Mouse (Mus musculus): Measurements from ENCODE around the gene Gm10337. TPM values are rescaled to one million over a fixed set of nuclear protein-coding genes. Genes with fewer than 3 reads are reported as not detected.
A peak's percentile ranks its signal among the peaks of the same experiment; 100 is the strongest.

Gene Gm10337
- not detected in 2 replicates for polyA plus RNA-seq (2015; fragmentation: Nextera tagmentation; extraction: Ambion mirVana)

DNA sequence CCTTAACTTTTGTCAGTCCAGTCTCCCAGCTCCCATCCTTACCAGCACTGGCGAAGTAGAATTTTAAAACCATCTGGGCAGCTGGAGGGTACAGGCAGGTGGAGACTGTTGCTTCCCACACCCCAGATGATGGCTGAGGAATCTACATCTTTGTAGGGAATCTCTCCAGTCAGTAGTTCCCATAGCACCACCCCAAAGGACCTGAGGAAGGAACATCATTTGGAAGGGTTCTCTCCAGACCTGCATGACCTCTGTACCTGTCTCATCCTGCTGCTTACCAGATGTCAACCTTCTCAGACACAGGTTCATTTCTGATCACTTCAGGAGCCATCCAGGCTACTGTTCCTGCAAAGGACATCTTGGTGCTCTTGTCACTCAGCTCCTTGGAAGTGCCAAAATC, at the start of gene Gm10337:
Gene Gm10337, plus strand, starts transcription at position 276 of the 400 bp plus-strand sequence.
- H3K4me1 ChIP-seq (ENCODE audit: control insufficient read depth, low read depth, low read length): peaks cover 2% of the 10 kb centered on the region; the same call in 1 of the 2 replicates
- H3K9me3 ChIP-seq (replicated peaks; ENCODE audit: control insufficient read depth, low read length): no peaks in the 10 kb centered on the region
- no peak within 1 kb of the TSS for H3K9ac ChIP-seq (ENCODE audit: low read depth, low read length)
- no peak within 1 kb of the TSS for H3K4me2 ChIP-seq (ENCODE audit: low read depth, low read length)
- H3K27ac ChIP-seq (ENCODE audit: low read length): no peak within 1 kb of the TSS
- H3K4me3 ChIP-seq (ENCODE audit: low read depth, low read length): no peak within 1 kb of the TSS
- peaks cover 42% of the 10 kb centered on the region for H3K36me3 ChIP-seq (ENCODE audit: control insufficient read depth, insufficient read depth)
- H3K27me3 ChIP-seq (ENCODE audit: control insufficient read depth, insufficient read depth, low read depth, low read length): no peaks in the 10 kb centered on the region
- WGBS (ENCODE audit: insufficient replicate concordance): 85% methylated on average over 1 of the region's 1 CpGs
- no peak for ATAC-seq (ENCODE audit: low read depth)

DNA sequence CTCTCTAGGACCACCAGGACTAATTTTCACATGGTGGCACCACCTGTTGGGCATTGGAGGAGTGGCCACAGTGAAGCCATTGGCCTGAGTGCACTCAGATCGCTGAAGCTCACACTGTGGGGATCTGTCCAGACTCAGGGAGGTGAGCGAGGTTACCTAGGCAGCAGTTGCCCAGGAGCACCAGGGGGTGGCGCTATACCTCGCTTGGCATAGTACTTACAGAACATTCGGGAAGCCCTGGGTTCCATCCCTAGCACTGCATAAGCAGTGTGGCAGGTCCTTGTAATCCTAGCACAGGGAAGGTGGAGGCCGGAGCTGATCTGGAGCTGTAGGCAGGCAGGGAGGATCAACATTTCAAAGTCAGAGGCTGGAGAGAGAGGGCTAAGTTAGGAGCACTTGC, 47.5 kb upstream of the Gm10337 start:
- Histone ChIP-seq H3K27me3 (ENCODE audit: control insufficient read depth, insufficient read depth, low read depth, low read length) (no peaks in the 10 kb centered on the region), H3K36me3 (ENCODE audit: control insufficient read depth, insufficient read depth) (no peaks in the 10 kb centered on the region)
- ATAC-seq (ENCODE audit: low read depth): no peak

DNA sequence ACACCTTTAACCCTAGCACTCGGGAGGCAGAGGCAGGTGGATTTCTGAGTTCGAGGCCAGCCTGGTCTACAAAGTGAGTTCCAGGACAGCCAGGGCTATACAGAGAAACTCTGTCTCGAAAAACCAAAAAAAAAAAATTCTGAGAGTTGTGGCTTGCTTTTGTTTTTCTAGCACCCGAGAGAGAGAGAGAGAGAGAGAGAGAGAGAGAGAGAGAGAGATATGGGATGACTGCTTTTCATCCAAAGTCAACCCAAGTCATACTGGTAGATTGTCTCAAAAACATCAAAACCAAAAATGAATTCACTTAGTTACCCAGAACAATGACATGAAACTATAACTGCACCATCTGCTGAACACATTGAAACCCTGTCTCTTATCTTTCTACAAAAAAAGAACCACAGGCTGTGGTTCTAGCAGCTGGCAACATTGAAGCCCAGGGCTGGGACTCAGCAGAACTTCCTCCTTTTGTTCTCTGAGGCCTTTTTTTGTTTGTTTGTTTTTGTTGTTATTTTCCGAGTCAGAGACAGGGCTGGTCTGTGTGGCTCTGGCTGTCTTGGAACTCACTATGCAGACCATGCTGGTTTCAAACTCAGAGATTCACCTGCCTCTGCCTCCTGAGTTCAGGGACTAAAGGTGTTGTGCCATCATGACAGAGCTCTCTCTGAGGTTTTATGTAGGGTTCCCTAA, 45.3 kb upstream of the Gm10337 start:
- Histone ChIP-seq H3K4me2 (ENCODE audit: low read depth, low read length) (peak overlapping the region; percentile 70), H3K27ac (ENCODE audit: low read length) (peak overlapping the region; percentile 91), H3K9ac (ENCODE audit: low read depth, low read length) (peak overlapping the region; percentile 19; the same call in 1 of the 2 replicates), H3K9me3 (replicated peaks; ENCODE audit: control insufficient read depth, low read length) (no peaks in the 10 kb centered on the region), H3K4me3 (ENCODE audit: low read depth, low read length) (peak overlapping the region; percentile 61), H3K36me3 (ENCODE audit: control insufficient read depth, insufficient read depth) (peaks cover 4% of the 10 kb centered on the region; the same call in 1 of the 2 replicates), H3K27me3 (ENCODE audit: control insufficient read depth, insufficient read depth, low read depth, low read length) (no peaks in the 10 kb centered on the region), H3K4me1 (ENCODE audit: control insufficient read depth, low read depth, low read length) (peaks cover 40% of the 10 kb centered on the region)
- no peak for ATAC-seq (ENCODE audit: low read depth)
- WGBS (ENCODE audit: insufficient replicate concordance): 37% methylated on average over 5 of the region's 5 CpGs

More for the DNA sequence above, 47.5 kb upstream of the Gm10337 start:
- H3K9ac ChIP-seq (ENCODE audit: low read depth, low read length): no peak overlapping the region
- no peaks in the 10 kb centered on the region for H3K9me3 ChIP-seq (replicated peaks; ENCODE audit: control insufficient read depth, low read length)
- no peak overlapping the region for H3K4me2 ChIP-seq (ENCODE audit: low read depth, low read length)
- no peak overlapping the region for H3K4me3 ChIP-seq (ENCODE audit: low read depth, low read length)
- H3K4me1 ChIP-seq (ENCODE audit: control insufficient read depth, low read depth, low read length): peaks cover 33% of the 10 kb centered on the region
- 42% methylated on average over 6 of the region's 6 CpGs for WGBS (ENCODE audit: insufficient replicate concordance)
- H3K27ac ChIP-seq (ENCODE audit: low read length): no peak overlapping the region

DNA sequence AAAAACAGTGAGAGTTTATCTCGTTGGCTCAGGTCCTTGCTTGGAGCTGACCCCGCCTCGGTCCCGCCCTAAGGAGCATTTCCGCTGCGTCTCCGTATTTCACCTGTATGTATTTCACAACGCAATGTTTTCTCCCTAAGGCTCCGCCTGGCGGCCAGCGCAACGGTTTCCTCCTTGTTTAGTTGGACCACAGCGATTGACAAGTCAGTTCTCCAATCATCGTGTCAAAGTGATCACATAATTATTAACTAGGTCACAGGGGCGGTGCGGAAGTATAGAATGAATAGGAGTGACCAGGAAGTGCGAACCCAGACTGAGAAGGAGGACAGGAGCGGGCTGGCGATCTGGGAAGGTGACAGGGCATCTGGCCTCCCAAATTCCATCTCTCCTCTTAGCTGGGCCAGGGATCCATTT, 44.6 kb upstream of the Gm10337 start, which contains the start of gene Prr13:
Gene Prr13, plus strand, starts transcription at position 125 of the 414 bp plus-strand sequence.
- Histone ChIP-seq H3K4me2 (ENCODE audit: low read depth, low read length) (peak within 1 kb of the TSS; percentile 70), H3K4me1 (ENCODE audit: control insufficient read depth, low read depth, low read length) (peaks cover 40% of the 10 kb centered on the region), H3K4me3 (ENCODE audit: low read depth, low read length) (peak within 1 kb of the TSS; percentile 61), H3K9ac (ENCODE audit: low read depth, low read length) (peak within 1 kb of the TSS; percentile 61), H3K9me3 (replicated peaks; ENCODE audit: control insufficient read depth, low read length) (no peaks in the 10 kb centered on the region), H3K36me3 (ENCODE audit: control insufficient read depth, insufficient read depth) (peaks cover 8% of the 10 kb centered on the region; the same call in 1 of the 2 replicates), H3K27me3 (ENCODE audit: control insufficient read depth, insufficient read depth, low read depth, low read length) (no peaks in the 10 kb centered on the region), H3K27ac (ENCODE audit: low read length) (peak within 1 kb of the TSS; percentile 91)
- peak; percentile 80 for ATAC-seq (ENCODE audit: low read depth)
- WGBS (ENCODE audit: insufficient replicate concordance): under 1% methylated on average over 19 of the region's 19 CpGs

DNA sequence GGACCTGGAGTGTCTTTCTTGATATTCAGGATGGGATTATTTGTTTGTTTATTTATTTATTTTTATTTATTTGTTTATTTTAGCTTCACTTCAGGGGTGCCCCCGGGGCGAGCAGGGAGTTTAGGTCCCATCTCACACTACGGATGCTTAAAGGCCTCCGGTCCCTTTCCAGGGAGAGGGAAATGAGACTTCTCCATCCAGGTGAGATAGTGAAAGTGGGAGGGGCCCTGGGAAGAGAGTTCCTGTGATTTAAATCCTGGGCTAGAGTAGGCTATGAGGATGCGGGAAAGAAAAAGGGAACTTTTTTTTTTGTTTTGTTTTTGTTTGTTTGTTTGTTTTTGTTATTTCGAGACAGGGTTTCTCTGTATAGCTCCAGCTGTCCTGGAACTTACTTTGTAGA, 44.1 kb upstream of the Gm10337 start:
- peak overlapping the region; percentile 61 for H3K4me3 ChIP-seq (ENCODE audit: low read depth, low read length)
- peak overlapping the region; percentile 91 for H3K27ac ChIP-seq (ENCODE audit: low read length)
- peak overlapping the region; percentile 61 for H3K9ac ChIP-seq (ENCODE audit: low read depth, low read length)
- ATAC-seq (ENCODE audit: low read depth): no peak
- H3K27me3 ChIP-seq (ENCODE audit: control insufficient read depth, insufficient read depth, low read depth, low read length): no peaks in the 10 kb centered on the region
- no peaks in the 10 kb centered on the region for H3K9me3 ChIP-seq (replicated peaks; ENCODE audit: control insufficient read depth, low read length)
- WGBS (ENCODE audit: insufficient replicate concordance): 4% methylated on average over 6 of the region's 6 CpGs
- peaks cover 11% of the 10 kb centered on the region; the same call in 1 of the 2 replicates for H3K36me3 ChIP-seq (ENCODE audit: control insufficient read depth, insufficient read depth)
- H3K4me1 ChIP-seq (ENCODE audit: control insufficient read depth, low read depth, low read length): peaks cover 40% of the 10 kb centered on the region
- peak overlapping the region; percentile 70 for H3K4me2 ChIP-seq (ENCODE audit: low read depth, low read length)

DNA sequence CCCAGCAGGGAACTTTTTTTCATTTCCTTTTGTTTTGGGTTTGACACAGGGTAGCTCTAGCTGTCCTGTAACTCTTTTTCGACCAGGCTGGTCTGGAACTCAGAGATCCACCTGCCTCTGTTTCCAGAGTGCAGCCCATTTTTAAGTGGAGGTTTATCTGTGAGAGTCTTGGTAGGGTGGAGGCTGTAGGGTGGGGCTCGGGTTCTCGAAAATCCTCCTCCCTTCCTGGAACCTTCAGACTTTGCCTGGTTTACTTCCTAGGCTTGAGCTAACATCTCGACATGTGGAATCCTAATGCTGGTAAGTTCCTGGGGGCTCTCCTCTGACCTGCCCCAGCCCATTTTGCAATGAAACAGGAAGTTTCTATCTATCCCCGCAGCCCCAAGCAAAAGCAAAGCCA, 43.7 kb upstream of the Gm10337 start:
- H3K9ac ChIP-seq (ENCODE audit: low read depth, low read length): peak overlapping the region; percentile 61
- H3K27ac ChIP-seq (ENCODE audit: low read length): peak overlapping the region; percentile 91
- H3K9me3 ChIP-seq (replicated peaks; ENCODE audit: control insufficient read depth, low read length): no peaks in the 10 kb centered on the region
- peak; percentile 71 for ATAC-seq (ENCODE audit: low read depth)
- no peaks in the 10 kb centered on the region for H3K27me3 ChIP-seq (ENCODE audit: control insufficient read depth, insufficient read depth, low read depth, low read length)
- peaks cover 40% of the 10 kb centered on the region for H3K4me1 ChIP-seq (ENCODE audit: control insufficient read depth, low read depth, low read length)
- H3K4me3 ChIP-seq (ENCODE audit: low read depth, low read length): peak overlapping the region; percentile 61
- peaks cover 11% of the 10 kb centered on the region; the same call in 1 of the 2 replicates for H3K36me3 ChIP-seq (ENCODE audit: control insufficient read depth, insufficient read depth)
- peak overlapping the region; percentile 70 for H3K4me2 ChIP-seq (ENCODE audit: low read depth, low read length)
- WGBS (ENCODE audit: insufficient replicate concordance): 13% methylated on average over 5 of the region's 5 CpGs

DNA sequence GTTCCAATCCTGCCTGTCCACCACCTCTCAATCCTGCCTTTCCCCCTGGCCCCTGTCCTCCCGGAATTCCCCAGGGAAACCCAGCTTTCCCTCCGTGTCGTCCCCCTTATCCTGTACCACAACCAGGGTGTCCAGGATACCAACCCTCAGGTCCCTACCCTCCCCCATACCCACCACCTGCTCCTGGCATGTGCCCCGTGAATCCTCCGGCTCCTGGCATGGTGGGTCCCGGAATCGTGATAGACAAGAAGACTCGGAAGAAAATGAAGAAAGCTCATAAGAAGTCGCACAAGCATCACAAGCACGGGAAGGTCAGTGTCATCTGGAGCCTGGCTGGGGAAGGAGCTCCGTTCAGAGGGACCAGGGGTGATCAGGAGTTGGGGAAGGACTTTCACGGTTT, 43.1 kb upstream of the Gm10337 start:
- Histone ChIP-seq H3K4me2 (ENCODE audit: low read depth, low read length) (peak overlapping the region; percentile 70), H3K36me3 (ENCODE audit: control insufficient read depth, insufficient read depth) (peaks cover 11% of the 10 kb centered on the region; the same call in 1 of the 2 replicates), H3K9me3 (replicated peaks; ENCODE audit: control insufficient read depth, low read length) (no peaks in the 10 kb centered on the region), H3K9ac (ENCODE audit: low read depth, low read length) (peak overlapping the region; percentile 50), H3K27ac (ENCODE audit: low read length) (peak overlapping the region; percentile 91), H3K4me1 (ENCODE audit: control insufficient read depth, low read depth, low read length) (peaks cover 40% of the 10 kb centered on the region), H3K4me3 (ENCODE audit: low read depth, low read length) (peak overlapping the region; percentile 61), H3K27me3 (ENCODE audit: control insufficient read depth, insufficient read depth, low read depth, low read length) (no peaks in the 10 kb centered on the region)
- WGBS (ENCODE audit: insufficient replicate concordance): 52% methylated on average over 12 of the region's 12 CpGs
- no peak for ATAC-seq (ENCODE audit: low read depth)

DNA sequence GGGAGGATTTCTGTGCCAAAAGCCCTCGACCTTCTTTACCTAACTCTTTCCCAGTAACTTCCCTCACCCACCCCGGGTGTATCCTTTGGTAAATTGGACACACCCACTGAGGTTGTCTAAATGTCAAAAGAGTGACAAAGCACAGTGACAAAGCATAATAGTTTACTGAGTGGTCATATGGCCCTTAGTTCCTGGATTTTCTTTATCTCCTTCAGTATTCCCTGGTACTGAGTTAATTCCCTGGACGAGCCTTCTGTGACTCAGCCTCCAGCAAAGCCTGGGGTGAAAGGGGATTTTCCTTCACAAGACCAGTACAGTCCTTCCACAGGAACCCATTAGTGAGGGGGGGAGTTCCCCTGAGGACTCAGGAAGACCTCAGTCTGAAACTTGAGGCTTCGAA, 42.6 kb upstream of the Gm10337 start:
- peak; percentile 52 for ATAC-seq (ENCODE audit: low read depth)
- WGBS (ENCODE audit: insufficient replicate concordance): 14% methylated on average over 4 of the region's 4 CpGs
- Histone ChIP-seq H3K9me3 (replicated peaks; ENCODE audit: control insufficient read depth, low read length) (no peaks in the 10 kb centered on the region), H3K4me1 (ENCODE audit: control insufficient read depth, low read depth, low read length) (peaks cover 40% of the 10 kb centered on the region), H3K27ac (ENCODE audit: low read length) (peak overlapping the region; percentile 91), H3K27me3 (ENCODE audit: control insufficient read depth, insufficient read depth, low read depth, low read length) (no peaks in the 10 kb centered on the region), H3K9ac (ENCODE audit: low read depth, low read length) (peak overlapping the region; percentile 50), H3K36me3 (ENCODE audit: control insufficient read depth, insufficient read depth) (peaks cover 11% of the 10 kb centered on the region; the same call in 1 of the 2 replicates), H3K4me2 (ENCODE audit: low read depth, low read length) (peak overlapping the region; percentile 70), H3K4me3 (ENCODE audit: low read depth, low read length) (peak overlapping the region; percentile 61)
